Mouse (Mus musculus) testis, adult 2 months (tissue): ENCODE measurements at regions not wholly inside any gene's neighbourhood (a gene's known extent, or its start where the extent isn't known, plus 50 kb on each side); places are given as distances from the start of the nearest gene placed in this dataset.

Experiments
- CTCF ChIP-seq: fragments of 200-500 bp; IDR thresholded peaks from 2 replicates; pipeline ENCODE4 v1.5.1; 2012; ENCODE audit warnings: low read depth, mild to moderate bottlenecking, inconsistent platforms, low read length, moderate library complexity; ENCODE audit not compliant: control insufficient read depth, insufficient read depth, insufficient replicate concordance
- POLR2A ChIP-seq: fragments of 200-500 bp; IDR thresholded peaks from 2 replicates; pipeline ENCODE4 v1.6.1; 2012; ENCODE audit warnings: low read depth, mild to moderate bottlenecking, inconsistent platforms, low read length, moderate library complexity; ENCODE audit not compliant: control insufficient read depth

GRCm38 (mm10) chr11:22638700-22639099, 126.8 kb downstream of the Tmem17 start:
- TF ChIP-seq CTCF: no peak
- no peak for TF ChIP-seq POLR2A
